Mouse (Mus musculus) heart, embryonic 16.5 days (tissue): ENCODE measurements around the gene Tcn2. TPM values are rescaled to one million over a fixed set of nuclear protein-coding genes. Genes with fewer than 3 reads are reported as not detected.
"Not testable (repeated sequence)": the region's sequence is repeated elsewhere in the genome, so short reads cannot be mapped to it uniquely, and the experiment has no call there.

Experiments used
- ATAC-seq: fragments of 200-750 bp; cut with Nextera tagmentation; replicated peaks from 2 replicates; pipeline ENCODE4 v1.8.0; 2017; ENCODE audit warnings: moderate number of reproducible peaks; ENCODE audit not compliant: insufficient read depth, low FRiP score; ENCODE audit errors: extremely low read depth
- H3K27ac ChIP-seq: fragments of 300-500 bp; sonication (generic); 2 replicates; pipeline ENCODE4 v1.5.1; 2014; ENCODE audit warnings: mild to moderate bottlenecking, low read length, control low read depth, moderate library complexity
- H3K27me3 ChIP-seq: fragments of 300-500 bp; sonication (generic); 2 replicates; pipeline ENCODE4 v1.6.1; 2014; ENCODE audit warnings: low read length, mixed read lengths; ENCODE audit not compliant: control insufficient read depth, insufficient read depth
- H3K36me3 ChIP-seq: fragments of 300-500 bp; sonication (generic); 2 replicates; pipeline ENCODE4 v1.6.1; 2014; ENCODE audit not compliant: control insufficient read depth, insufficient read depth
- H3K4me1 ChIP-seq: fragments of 300-500 bp; sonication (generic); 2 replicates; pipeline ENCODE4 v1.6.1; 2014; ENCODE audit warnings: low read length, mixed read lengths; ENCODE audit not compliant: control insufficient read depth, insufficient read depth
- H3K4me2 ChIP-seq: fragments of 300-500 bp; sonication (generic); 2 replicates; pipeline ENCODE4 v1.6.1; 2014; ENCODE audit warnings: low read depth, mild to moderate bottlenecking, control low read depth, low read length
- H3K4me3 ChIP-seq: fragments of 300-500 bp; sonication (generic); 2 replicates; pipeline ENCODE4 v1.5.1; 2014; ENCODE audit warnings: mild to moderate bottlenecking, control low read depth, low read length
- H3K9ac ChIP-seq: fragments of 300-500 bp; sonication (generic); 2 replicates; pipeline ENCODE4 v1.6.1; 2014; ENCODE audit warnings: low read length, control low read depth
- H3K9me3 ChIP-seq: fragments of 300-500 bp; sonication (generic); replicated peaks from 2 replicates; pipeline ENCODE4 v1.6.1; 2016; ENCODE audit warnings: low read length; ENCODE audit not compliant: control insufficient read depth
- WGBS: fragments of 180-500 bp; shearing (Covaris S2); extraction: QIAGEN DNeasy Blood & Tissue Kit; methylation state at CpG from one replicate; pipeline ENCODE4 v1.1.7; 2014; 5-methylcytosine and 5-hydroxymethylcytosine counted together
- polyA plus RNA-seq: library from polyadenylated mRNA; unstranded; fragments of >200 nt; fragmentation: Nextera tagmentation; extraction: Ambion mirVana; gene quantifications from 2 replicates; pipeline ENCODE4 v1.2.1, GENCODE M21; 2015

The Tcn2 gene
- polyA plus RNA-seq, 1 experiment from 2014 or later = 70.5 TPM

GRCm38 (mm10) chr11:3920476-3920875 lies 11.5 kb downstream of the Tcn2 start:
- H3K4me1 ChIP-seq = peaks cover 5% of the 10 kb centered on the region; the same call in 1 of the 2 replicates
- H3K27me3 ChIP-seq = no peaks in the 10 kb centered on the region
- peaks cover 25% of the 10 kb centered on the region for H3K36me3 ChIP-seq
- no peak overlapping the region for H3K9ac ChIP-seq
- 89% methylated on average over 7 of the region's 7 CpGs for WGBS
- no peak for ATAC-seq
- no peaks in the 10 kb centered on the region for H3K9me3 ChIP-seq
- no peak overlapping the region for H3K4me2 ChIP-seq
- no peak overlapping the region for H3K27ac ChIP-seq
- no peak overlapping the region for H3K4me3 ChIP-seq

GRCm38 (mm10) chr11:3918738-3919137 lies 13.2 kb downstream of the Tcn2 start:
- H3K4me2 ChIP-seq = no peak overlapping the region
- no peak for ATAC-seq
- no peak overlapping the region for H3K4me3 ChIP-seq
- H3K9ac ChIP-seq = no peak overlapping the region
- peaks cover 15% of the 10 kb centered on the region for H3K36me3 ChIP-seq
- H3K4me1 ChIP-seq = peaks cover 10% of the 10 kb centered on the region
- no peaks in the 10 kb centered on the region for H3K9me3 ChIP-seq
- H3K27me3 ChIP-seq = no peaks in the 10 kb centered on the region
- WGBS = 65% methylated on average over 1 of the region's 1 CpGs
- H3K27ac ChIP-seq = no peak overlapping the region

- peak within 1 kb of the TSS; percentile 74 for H3K9ac ChIP-seq
- 0 out of 2 replicates have a peak, but pooled peaks cover 7% of the 10 kb centered on the region for H3K36me3 ChIP-seq
- no peaks in the 10 kb centered on the region for H3K9me3 ChIP-seq
- peak within 1 kb of the TSS; percentile 65 for H3K4me3 ChIP-seq
- peaks cover 4% of the 10 kb centered on the region; the same call in 1 of the 2 replicates for H3K27me3 ChIP-seq
- peak within 1 kb of the TSS; percentile 98 for H3K4me2 ChIP-seq
- H3K27ac ChIP-seq = peak within 1 kb of the TSS; percentile 51
- peak; percentile 53 for ATAC-seq
- H3K4me1 ChIP-seq = peaks cover 42% of the 10 kb centered on the region
- WGBS = under 1% methylated on average over 28 of the region's 28 CpGs
Measured at GRCm38 (mm10) chr11:3914109-3914840, 17.7 kb downstream of the Tcn2 start, which contains the start of gene Slc35e4. Gene Slc35e4 (minus strand): TSS chr11:3914664.

- Histone ChIP-seq H3K4me3 (peak overlapping the region; percentile 65), H3K4me1 (peaks cover 42% of the 10 kb centered on the region), H3K27me3 (peaks cover 4% of the 10 kb centered on the region; the same call in 1 of the 2 replicates), H3K36me3 (0 out of 2 replicates have a peak, but pooled peaks cover 3% of the 10 kb centered on the region), H3K4me2 (peak overlapping the region; percentile 98), H3K9ac (peak overlapping the region; percentile 74), H3K27ac (peak overlapping the region; percentile 51), H3K9me3 (no peaks in the 10 kb centered on the region)
- peak; percentile 80 for ATAC-seq
- WGBS = under 1% methylated on average over 65 of the region's 65 CpGs
Measured at GRCm38 (mm10) chr11:3913316-3914108, 18.4 kb downstream of the Tcn2 start.

GRCm38 (mm10) chr11:3912875-3913271 lies 19.1 kb downstream of the Tcn2 start:
- H3K4me2 ChIP-seq = peak overlapping the region; percentile 98
- H3K36me3 ChIP-seq = 0 out of 2 replicates have a peak, but pooled peaks cover 3% of the 10 kb centered on the region
- H3K27me3 ChIP-seq = peaks cover 4% of the 10 kb centered on the region; the same call in 1 of the 2 replicates
- H3K4me1 ChIP-seq = peaks cover 42% of the 10 kb centered on the region
- H3K27ac ChIP-seq = no peak overlapping the region
- H3K9me3 ChIP-seq = no peaks in the 10 kb centered on the region
- WGBS = 10% methylated on average over 16 of the region's 16 CpGs
- no peak for ATAC-seq
- H3K4me3 ChIP-seq = peak overlapping the region; percentile 65
- H3K9ac ChIP-seq = peak overlapping the region; percentile 74

GRCm38 (mm10) chr11:3912100-3912874 lies 19.7 kb downstream of the Tcn2 start:
- Histone ChIP-seq H3K9ac (peak overlapping the region; percentile 74), H3K36me3 (0 out of 2 replicates have a peak, but pooled peaks cover 3% of the 10 kb centered on the region), H3K27ac (0 out of 2 replicates have a peak overlapping the region, but pooled peaks have one; percentile 32), H3K4me2 (peak overlapping the region; percentile 98), H3K4me1 (peaks cover 42% of the 10 kb centered on the region), H3K4me3 (peak overlapping the region; percentile 65), H3K9me3 (no peaks in the 10 kb centered on the region), H3K27me3 (peaks cover 4% of the 10 kb centered on the region; the same call in 1 of the 2 replicates)
- WGBS = 21% methylated on average over 19 of the region's 19 CpGs
- ATAC-seq = no peak

GRCm38 (mm10) chr11:3911440-3911839 lies 20.5 kb downstream of the Tcn2 start:
- Histone ChIP-seq H3K4me1 (peaks cover 42% of the 10 kb centered on the region), H3K4me2 (peak overlapping the region; percentile 11; the same call in 1 of the 2 replicates), H3K27ac (0 out of 2 replicates have a peak overlapping the region, but pooled peaks have one; percentile 1)
- WGBS = 76% methylated on average over 6 of the region's 6 CpGs
- not testable (repeated sequence) for H3K9ac ChIP-seq, H3K9me3 ChIP-seq, H3K27me3 ChIP-seq, H3K36me3 ChIP-seq, H3K4me3 ChIP-seq, ATAC-seq

GRCm38 (mm10) chr11:3910513-3911310 lies 21.2 kb downstream of the Tcn2 start:
- Histone ChIP-seq H3K9ac (peak overlapping the region; percentile 6; the same call in 1 of the 2 replicates), H3K4me2 (peak overlapping the region; percentile 24; the same call in 1 of the 2 replicates), H3K9me3 (no peaks in the 10 kb centered on the region), H3K4me3 (no peak overlapping the region), H3K36me3 (no peaks in the 10 kb centered on the region), H3K27ac (peak overlapping the region; percentile 36; the same call in 1 of the 2 replicates), H3K4me1 (peaks cover 37% of the 10 kb centered on the region), H3K27me3 (peaks cover 4% of the 10 kb centered on the region; the same call in 1 of the 2 replicates)
- WGBS = 54% methylated on average over 5 of the region's 5 CpGs
- no peak for ATAC-seq
